Mouse (Mus musculus): Measurements from ENCODE around the gene Ccdc152.
"Not testable (repeated sequence)": the region's sequence is repeated elsewhere in the genome, so short reads cannot be mapped to it uniquely, and the experiment has no call there.

The Ccdc152 gene

DNA sequence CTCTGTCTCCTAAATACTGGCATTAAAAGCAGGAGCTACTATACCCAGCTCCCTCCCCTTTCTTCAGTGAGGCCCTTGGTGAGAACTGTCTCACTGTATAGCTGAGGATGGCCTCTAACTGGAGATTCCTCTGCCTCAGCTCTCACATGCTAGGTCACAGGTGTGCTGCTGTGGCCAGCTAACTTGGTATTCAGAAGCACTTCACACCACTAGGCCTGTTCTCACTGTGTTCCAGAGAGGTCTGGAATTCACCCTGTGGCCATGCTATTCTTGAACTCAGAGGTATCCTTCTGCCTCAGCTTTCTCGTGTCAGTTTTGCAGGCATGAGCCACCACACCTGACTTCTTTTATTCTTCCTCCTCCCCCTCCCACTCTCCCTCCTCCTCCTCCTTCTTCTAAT lies 30.1 kb downstream of the Ccdc152 start:
- DNase-seq: no peak

DNA sequence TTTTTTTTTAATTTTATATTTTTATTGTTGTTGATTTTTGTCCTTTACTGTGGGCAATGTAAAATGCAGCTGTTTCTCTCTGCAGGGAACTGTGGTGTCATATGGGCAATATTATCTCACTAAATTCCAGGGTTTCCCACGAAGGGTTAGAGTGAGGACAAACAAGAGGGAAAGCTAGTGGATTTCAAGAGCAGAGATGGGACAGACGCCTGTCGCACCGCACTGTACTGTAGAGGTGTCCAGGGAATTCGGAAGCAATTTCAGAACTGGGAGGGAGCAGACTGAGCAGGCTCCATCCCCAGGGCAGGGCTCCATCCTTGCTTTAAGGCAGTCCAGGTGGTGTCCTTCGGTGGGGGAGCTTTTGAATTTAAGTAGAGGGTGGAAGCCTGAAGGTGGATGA lies 32.1 kb downstream of the Ccdc152 start:
- no peak for DNase-seq

DNA sequence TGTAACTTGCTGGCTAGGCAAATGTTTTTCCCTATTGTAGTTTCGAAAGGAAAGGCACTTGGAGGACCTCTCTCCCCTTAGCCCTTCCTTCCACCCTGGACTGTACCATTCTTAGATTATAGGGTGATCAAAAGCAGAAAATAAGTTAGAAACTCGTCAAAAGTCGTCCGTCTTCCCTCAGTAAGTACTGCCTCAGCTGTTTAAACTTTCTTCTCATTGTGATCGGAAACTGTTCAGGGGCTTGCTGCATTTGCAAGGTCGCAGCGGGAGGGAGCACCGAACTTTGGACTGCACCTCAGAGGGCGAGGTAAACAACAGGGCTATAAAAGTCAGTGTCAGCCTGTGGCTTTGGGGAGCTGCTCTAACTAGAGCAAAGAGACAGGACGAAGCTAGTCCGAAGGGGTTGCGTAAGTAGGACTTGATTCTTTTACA lies 32.7 kb downstream of the Ccdc152 start:
- peak; percentile 3 for DNase-seq

DNA sequence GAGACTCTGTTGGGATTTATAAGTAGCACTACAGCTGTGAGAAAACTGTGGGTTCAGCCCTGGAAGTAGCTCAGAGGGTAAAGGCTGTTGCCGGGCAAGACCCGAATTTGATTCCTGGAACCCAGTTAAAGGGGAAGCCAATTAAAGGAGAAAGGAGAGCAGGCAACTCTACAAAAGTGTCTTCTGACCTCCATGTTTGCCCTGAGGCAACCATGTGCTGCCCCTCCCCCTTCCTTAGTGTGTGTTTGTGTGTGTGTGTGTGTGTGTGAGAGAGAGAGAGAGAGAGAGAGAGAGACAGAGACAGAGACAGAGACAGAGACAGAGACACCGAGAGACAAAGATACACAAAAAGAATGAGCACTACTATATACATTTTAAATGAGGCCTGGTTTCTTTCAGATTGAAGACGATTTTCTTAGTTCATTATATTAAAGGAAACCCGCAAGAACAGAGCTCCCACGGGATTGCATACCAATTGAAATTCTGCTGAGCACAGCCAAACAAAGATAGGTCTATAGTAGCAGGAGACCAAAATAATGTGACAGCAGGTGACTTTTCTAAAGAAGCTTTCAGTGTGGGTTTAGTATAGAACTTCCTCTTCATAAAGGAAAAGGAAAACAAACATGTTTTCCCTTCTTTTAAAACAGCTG lies 33.2 kb downstream of the Ccdc152 start:
- DNase-seq: no peak

DNA sequence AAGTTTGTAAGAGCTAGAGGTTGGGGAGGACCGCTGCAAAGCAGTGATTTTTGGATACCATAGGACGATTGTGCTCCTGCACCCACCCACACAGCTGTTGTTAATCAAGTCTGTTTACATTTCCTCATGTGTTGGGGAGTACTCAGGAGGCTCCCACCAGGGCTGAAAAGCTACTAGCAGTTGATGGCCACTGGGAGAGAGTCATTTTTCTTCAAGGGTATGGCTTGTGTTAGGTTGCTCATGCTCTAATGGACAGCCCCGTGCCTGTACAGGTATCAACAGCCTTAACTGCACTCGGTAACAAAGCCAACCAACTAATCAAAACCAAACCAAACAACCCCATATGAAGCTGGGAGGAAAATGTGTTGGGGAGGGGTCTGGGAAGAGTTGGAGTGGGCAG lies 33.8 kb downstream of the Ccdc152 start:
- no peak for DNase-seq

DNA sequence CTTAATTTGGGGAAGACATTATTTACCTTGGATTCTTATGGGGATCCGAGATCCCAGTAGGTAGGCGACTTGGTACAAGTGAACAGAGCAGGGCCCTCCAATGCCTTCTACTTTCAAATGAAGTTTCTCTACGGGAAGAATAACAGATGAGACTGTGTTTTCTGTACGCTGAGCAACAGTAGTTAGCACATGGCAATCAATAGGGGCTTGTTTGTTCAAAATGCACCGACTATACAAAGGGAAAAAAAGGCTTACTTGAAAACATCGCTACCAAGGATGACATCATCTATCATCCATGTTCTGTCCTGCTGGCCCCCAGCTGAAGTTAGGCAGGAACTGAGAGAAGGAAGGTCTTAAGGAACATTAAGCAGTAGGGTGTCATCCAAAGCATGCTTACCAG lies 35.1 kb downstream of the Ccdc152 start, which contains the start of gene Selenop:
Selenop (plus strand) TSS at position 301 of the 400 bp plus-strand sequence.
- DNase-seq: no peak

DNA sequence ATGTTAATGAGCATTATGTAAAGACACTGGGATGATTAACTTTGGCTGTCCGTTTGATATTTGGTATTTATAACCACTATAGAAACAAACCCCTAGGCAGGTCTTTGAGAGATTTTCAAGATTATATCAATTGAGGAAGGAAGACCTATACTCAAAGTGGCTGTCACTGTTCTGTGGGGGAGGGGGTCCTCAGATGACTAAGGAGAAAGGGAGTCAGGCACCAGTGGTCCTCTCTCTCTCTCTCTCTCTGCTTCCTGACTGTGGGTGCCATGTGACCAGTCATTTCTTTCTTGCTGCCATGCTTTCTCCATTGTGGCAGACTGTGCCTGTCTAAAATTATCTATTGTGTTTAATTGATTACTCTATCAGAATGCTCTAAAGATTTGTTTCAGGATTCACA lies 38.5 kb downstream of the Ccdc152 start:
- no peak for DNase-seq

DNA sequence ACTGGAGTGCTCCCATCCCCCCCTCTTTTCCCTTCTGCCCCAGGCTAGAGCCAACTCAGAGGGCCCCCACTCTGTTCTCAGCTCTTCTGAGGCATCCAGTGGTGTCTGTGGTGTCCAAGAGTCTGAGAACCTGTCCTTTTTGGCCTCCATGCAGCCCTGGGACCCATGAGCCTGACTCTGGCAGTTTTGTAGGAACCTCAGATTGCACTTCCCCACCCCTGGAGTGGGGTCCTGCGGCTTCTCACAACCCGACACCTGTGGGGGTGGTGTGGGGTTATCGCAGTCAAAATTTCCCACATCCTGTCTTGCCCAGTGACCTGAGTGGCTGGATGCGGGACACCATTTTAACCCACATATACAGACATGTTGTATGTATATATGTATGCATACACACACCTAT lies 39.0 kb downstream of the Ccdc152 start:
- DNase-seq: no peak

DNA sequence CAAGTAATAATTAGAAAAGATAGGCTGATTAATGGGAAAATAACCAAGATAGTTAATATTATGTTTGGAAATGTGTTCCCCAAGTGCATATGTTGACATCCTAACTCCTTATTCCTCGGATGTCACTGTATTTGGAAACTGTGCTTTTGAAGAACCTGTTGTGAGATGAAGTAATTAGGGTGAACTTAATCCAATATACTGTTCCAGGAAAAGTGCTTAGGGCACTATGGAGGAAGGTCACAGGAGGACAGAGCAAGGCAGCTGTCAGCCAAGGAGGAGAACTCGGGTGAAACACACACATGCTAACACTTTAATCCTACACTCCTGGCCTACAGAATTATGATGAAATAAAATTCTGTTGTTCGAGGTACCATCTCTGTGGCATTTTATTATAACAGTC lies 40.4 kb downstream of the Ccdc152 start:
- DNase-seq: no peak

DNA sequence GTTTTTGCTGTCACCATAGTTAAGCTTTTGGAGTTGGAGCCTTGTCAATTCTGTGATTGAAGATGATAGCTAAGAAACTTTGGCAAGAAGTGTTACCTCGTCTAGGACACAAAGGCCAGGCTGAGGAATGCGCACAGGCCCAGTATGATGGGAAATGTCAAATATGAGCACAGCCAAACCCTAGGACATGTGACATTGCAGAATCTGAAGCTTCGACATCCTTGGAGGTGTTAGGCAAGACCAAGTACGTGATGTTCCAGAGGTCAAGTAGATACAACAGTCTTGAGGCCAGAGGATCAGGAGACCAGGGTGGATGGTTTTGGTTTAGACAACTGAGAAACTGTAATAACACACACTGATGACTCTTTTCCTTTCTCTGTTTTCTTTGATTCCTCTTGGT lies 43.0 kb downstream of the Ccdc152 start:
- DNase-seq: no peak

DNA sequence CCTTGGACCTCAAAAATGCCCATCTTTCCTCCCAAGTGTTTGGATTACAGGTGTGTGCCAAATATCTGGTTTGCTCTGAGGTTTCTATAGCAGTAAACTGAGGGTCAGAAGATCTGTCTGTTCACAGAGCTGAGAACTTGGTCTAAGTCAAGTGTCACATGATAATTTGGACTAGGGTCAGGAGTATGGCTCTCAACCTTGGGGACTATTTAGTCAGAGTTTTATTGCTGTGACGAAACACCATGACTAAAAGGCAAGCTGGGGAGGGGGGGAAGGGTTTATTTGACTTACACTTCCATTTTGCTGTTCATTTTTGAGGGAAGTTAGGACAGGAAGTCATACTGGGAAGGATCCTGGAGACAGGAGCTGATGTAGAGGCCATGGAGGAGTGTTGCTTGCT lies 44.3 kb downstream of the Ccdc152 start:
- DNase-seq: no peak

DNA sequence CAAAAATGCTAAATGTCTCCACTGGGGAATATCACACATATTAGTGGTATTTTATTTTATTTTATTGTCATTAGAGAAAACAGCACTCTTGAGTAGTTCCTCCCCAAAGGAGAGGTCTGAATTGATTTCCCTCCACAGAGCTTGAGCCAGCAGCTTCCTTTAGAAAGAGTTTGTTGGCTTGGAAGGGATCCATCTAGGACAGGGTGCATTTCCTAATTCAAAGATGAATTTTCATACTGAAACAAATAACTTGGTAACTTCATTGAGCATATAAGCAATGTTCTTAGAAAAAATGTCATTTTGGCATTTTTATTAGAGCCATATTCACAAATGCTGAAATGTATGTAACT lies 51.6 kb downstream of the Ccdc152 start:
- no peak for DNase-seq

DNA sequence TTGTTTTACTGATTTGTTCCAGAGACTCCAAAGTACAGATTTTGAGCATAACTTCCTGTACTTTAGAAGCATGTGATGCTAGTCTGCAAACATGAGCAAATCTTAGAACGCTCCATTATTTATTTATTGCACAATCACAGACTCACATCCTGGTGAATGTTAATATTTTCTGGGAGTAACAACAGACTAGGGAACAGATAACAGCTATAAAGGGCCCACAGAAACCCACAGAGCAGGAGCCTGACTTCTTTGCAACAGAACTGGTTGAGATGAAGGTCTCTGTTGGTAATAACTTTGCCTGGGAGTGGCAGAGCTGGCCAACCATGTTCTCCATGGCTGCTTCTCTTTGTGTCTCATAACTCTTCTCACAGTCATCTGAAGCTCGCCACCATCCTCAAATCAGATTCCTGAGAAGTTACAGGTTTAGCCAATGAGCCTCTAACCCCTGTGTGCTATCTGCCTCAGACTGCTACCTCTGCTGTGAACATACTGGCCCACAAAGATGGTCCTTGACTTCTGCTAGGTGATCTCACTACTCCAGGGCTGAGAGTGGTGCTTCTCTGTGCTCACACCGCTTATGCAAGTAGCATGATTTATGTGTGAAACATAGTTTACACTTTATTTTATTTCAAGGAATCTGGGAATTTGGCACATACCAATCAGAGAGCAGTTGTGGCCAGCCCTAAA lies 52.2 kb downstream of the Ccdc152 start:
- DNase-seq: no peak

DNA sequence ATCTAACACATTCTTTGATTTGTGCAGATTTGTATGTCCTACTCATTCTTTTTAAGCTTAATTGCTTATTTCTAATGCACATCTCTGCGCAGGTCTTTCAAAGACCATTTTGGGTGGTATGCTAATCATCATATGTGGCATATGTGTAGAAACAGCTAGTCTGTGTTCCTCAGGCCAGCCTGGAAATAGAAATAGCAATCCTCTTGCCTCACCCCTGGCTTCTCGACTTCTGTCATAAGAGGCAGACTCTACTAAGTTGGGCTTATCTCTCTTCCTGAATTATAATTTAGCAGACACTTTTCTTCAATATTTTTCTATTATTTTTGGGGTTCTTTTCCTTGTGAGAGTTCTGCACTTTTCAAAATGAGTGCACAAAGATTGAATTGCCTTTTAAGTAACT lies 52.7 kb downstream of the Ccdc152 start:
- DNase-seq: no peak

DNA sequence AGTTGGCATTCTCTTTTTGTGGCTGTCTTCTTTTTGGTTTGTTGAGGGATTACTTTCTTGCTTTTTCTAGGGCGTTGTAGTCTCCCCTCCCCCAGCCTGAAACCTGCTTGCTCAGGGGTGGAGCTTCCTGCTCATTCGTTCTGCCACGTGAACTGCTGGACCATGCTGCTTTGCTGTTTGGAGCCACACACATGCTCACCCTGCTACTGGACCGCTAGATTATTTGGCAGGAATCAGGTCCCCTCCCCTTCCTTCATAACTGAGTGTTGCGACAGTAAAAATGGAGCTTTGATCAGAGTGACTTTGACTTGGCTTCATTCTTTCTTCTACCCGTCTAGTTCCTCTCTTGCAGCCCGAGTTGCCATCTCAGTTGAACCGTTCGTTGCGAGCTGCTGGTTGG lies 58.3 kb downstream of the Ccdc152 start:
- DNase-seq: not testable (repeated sequence)

DNA sequence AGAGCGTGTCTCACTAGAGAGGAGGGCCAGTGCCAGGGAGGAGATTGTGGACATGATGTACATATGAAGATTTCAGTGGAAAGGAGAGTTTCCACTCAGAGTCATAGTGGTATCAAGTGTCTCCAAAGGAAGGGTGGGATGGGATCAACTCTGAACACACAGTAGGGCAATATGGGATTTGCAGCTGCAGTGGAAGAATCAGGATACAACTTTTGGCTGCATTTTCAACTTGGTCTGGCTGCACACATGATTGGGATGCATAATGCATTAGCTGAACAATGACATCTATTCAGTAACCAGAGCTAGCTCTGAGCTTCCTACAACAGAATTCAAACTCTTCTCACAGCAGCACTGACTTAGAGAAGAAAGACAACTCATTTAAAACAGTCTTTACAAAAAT lies 65.4 kb downstream of the Ccdc152 start:
- DNase-seq: no peak

DNA sequence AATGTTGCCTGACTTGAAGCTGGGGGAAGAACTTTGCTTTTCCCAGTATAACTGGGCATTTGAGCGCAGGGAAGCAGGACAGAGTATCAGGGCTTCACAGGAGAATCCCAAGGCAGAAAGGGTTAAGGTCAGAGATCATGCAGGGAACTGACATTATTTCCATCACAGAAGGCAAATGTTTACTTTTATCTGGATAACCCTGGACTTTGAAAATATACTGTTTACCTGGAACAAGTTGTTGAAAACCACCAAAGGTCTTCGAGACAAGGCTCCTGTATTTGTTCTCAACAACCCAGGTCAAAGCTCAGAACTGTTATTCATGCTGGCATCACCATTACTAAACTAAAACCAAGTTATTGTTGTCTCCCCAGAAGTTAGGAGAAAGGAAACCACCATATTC lies 67.0 kb downstream of the Ccdc152 start:
- no peak for DNase-seq

DNA sequence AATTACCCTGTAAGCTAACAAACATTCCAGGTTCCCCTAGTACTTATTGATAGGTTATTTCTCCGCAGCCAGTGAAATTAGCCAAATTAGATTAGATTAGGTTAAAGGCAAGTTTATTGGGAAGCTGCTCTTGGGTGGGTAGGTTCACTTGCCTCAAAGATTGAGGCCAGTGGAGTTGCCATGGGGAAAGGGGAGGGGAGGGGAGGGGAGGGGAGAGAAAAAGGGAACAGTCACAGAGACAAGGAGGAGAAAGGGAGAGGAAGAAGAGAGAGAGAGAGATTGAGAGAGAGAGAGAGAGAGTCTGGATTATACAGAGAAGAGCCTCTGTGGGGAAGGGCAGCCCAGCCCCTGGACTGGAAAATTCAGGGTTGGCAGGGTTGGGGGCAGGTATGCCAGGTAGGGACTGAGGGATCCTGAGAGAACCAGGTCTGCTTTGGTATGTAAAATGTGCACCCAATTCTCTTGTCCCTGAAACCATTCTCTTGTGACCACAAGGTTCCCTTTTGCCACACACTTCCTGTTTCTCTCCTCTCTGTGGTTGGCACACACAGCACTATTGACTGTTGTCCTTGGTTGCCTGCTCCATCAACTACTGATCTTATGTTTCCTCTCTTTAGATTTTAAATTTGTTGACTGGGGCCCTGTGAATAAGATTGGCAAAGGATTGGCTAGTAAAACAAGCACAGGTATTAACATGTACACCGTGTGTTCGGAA lies 69.3 kb downstream of the Ccdc152 start:
- no peak for DNase-seq

DNA sequence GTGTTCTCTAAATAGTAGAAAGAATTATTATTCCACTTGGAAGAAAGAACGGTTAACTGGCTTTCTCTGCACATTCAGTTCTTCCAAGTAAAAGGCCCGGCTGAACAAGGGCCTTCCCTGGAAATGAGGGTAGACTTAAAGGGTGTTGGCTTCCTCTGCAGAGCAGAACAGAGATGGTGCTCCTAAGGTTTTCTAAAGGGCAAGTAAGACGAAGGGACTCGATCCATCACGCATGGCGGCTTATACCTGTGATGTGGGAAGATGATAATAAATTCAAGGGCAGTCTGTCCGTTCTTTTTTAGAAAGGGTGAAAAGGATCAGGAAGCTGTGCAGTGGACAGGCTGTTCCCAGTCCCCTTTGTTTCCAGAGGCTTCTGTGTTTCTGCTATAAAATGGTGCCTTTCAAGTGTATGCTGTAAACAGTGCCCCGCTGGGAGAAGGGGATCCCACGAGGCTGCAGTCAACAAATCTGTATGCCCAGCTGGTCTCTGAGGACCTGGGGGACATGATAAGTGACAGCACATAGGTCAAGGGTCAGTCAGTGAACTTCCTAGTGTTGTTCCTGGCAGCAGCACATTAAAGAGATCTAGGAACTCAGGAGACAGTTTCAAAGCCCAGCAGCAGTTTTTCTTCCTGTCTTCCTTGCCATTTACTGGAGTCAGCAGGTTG lies 71.0 kb downstream of the Ccdc152 start:
- no peak for DNase-seq

DNA sequence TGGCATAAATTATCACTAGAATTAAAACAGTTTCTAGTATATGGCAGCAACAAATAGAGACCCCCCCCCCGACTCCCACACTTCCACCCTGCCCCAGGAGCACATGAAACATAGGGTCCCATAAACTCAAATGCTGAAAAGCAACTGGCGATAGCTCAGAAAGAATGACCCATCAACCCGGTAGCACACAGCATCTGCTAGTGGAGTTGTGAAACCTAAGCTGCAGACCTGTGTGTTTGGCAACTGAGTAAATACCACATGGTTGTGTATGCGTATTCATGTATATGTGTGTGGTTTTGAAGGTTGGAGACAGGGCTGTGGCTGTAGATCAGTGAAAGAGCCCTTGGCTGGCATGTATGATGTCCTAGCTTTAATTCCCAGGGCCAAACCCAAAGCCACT lies 72.3 kb downstream of the Ccdc152 start:
- DNase-seq: no peak

All from cerebellum, adult 11 months (tissue).